In genomic region chr3:107863898-107864603, GRCm38 (mm10) we compare ENCODE assay signal across 8 mouse cellular contexts. TPM values are rescaled to one million over a fixed set of nuclear protein-coding genes. Genes with fewer than 3 reads are reported as not detected.
DNase-seq lines count a peak whose midpoint lies in the region; ATAC-seq and TF ChIP-seq lines count a peak whose summit lies in the region.

No protein-coding gene starts in this region.

- WGBS in heart, embryonic 11.5 days (ENCODE audit: insufficient replicate concordance), result 6% methylated on average over 2 of the region's 2 CpGs
- 9% methylated on average over 2 of the region's 2 CpGs for WGBS in kidney, embryonic 15.5 days
- WGBS in limb, embryonic 15.5 days, result 11% methylated on average over 2 of the region's 2 CpGs
- WGBS in stomach, embryonic 14.5 days, result 13% methylated on average over 2 of the region's 2 CpGs

- ATAC-seq in CD4-positive, CD25-positive, alpha-beta regulatory T cell, adult 4 months, result peak; percentile 81
- ATAC-seq in erythroblast, adult 5-6 weeks (replicated peaks; ENCODE audit: low FRiP score, poor library complexity, severe bottlenecking), result peak; percentile 66; the same call in 1 of the 2 replicates
- 0 out of 2 replicates have a peak, but pooled peaks have one; percentile 49 for ATAC-seq in heart, embryonic 11.5 days (replicated peaks; ENCODE audit: insufficient number of reproducible peaks, low FRiP score, low TSS enrichment)
- ATAC-seq in kidney, embryonic 15.5 days (replicated peaks; ENCODE audit: low FRiP score), result peak; percentile 68
- ATAC-seq in limb, embryonic 15.5 days (ENCODE audit: insufficient number of reproducible peaks, low FRiP score, low TSS enrichment, low read depth), result peak; percentile 68
- peak; percentile 62 for ATAC-seq in stomach, embryonic 14.5 days (ENCODE audit: insufficient number of reproducible peaks, insufficient read depth, low FRiP score, low read depth)

- DNase-seq in brain, embryonic 14.5 days (ENCODE audit: low read depth), result peak; percentile 94
- DNase-seq in natural killer cell, adult 2 months (ENCODE audit: low spot score in 2 of 2), result peak; percentile 74 to 84

- no peak overlapping the region for H3K4me3 ChIP-seq in heart, embryonic 11.5 days (ENCODE audit: low read depth, low read length)
- H3K4me3 ChIP-seq in kidney, embryonic 15.5 days (replicated peaks), result no peak overlapping the region
- H3K4me3 ChIP-seq in limb, embryonic 15.5 days, result no peak overlapping the region
- no peak overlapping the region for H3K4me3 ChIP-seq in stomach, embryonic 14.5 days (ENCODE audit: low read depth, low read length)

- no peak for TF ChIP-seq POLR2A in brain, embryonic 14.5 days (IDR thresholded peaks at IDR 0.05; ENCODE audit: borderline replicate concordance, extremely low read depth, insufficient read depth, insufficient read length, poor library complexity, severe bottlenecking)

- no peak overlapping the region for H3K27ac ChIP-seq in heart, embryonic 11.5 days (ENCODE audit: low read depth, low read length)
- no peak overlapping the region for H3K27ac ChIP-seq in kidney, embryonic 15.5 days
- no peak overlapping the region for H3K27ac ChIP-seq in limb, embryonic 15.5 days
- peak overlapping the region; percentile 21; the same call in 1 of the 2 replicates for H3K27ac ChIP-seq in stomach, embryonic 14.5 days (ENCODE audit: low read length)

- no peaks in the 10 kb centered on the region for H3K9me3 ChIP-seq in heart, embryonic 11.5 days (replicated peaks; ENCODE audit: control insufficient read depth, low read length)
- no peaks in the 10 kb centered on the region for H3K9me3 ChIP-seq in kidney, embryonic 15.5 days (replicated peaks)
- H3K9me3 ChIP-seq in limb, embryonic 15.5 days, result no peaks in the 10 kb centered on the region
- H3K9me3 ChIP-seq in stomach, embryonic 14.5 days (ENCODE audit: control insufficient read depth, low read depth, low read length), result no peaks in the 10 kb centered on the region

- no peaks in the 10 kb centered on the region for H3K4me1 ChIP-seq in heart, embryonic 11.5 days (ENCODE audit: control insufficient read depth, insufficient read depth, low read length)
- peaks cover 9% of the 10 kb centered on the region for H3K4me1 ChIP-seq in kidney, embryonic 15.5 days
- H3K4me1 ChIP-seq in limb, embryonic 15.5 days, result peaks cover 8% of the 10 kb centered on the region
- peaks cover 6% of the 10 kb centered on the region; the same call in 1 of the 2 replicates for H3K4me1 ChIP-seq in stomach, embryonic 14.5 days (ENCODE audit: control insufficient read depth, insufficient read depth, low read length)

- H3K36me3 ChIP-seq in heart, embryonic 11.5 days (ENCODE audit: control insufficient read depth, insufficient read depth, low read length), result no peaks in the 10 kb centered on the region
- H3K36me3 ChIP-seq in kidney, embryonic 15.5 days, result no peaks in the 10 kb centered on the region
- no peaks in the 10 kb centered on the region for H3K36me3 ChIP-seq in limb, embryonic 15.5 days
- H3K36me3 ChIP-seq in stomach, embryonic 14.5 days (ENCODE audit: control insufficient read depth, insufficient read depth, low read length), result no peaks in the 10 kb centered on the region

- H3K4me2 ChIP-seq in heart, embryonic 11.5 days, result no peak overlapping the region
- no peak overlapping the region for H3K4me2 ChIP-seq in kidney, embryonic 15.5 days
- H3K4me2 ChIP-seq in limb, embryonic 15.5 days, result no peak overlapping the region
- H3K4me2 ChIP-seq in stomach, embryonic 14.5 days (replicated peaks; ENCODE audit: low read depth, low read length), result no peak overlapping the region

- H3K27me3 ChIP-seq in heart, embryonic 11.5 days (ENCODE audit: control insufficient read depth, insufficient read depth, low read length), result no peaks in the 10 kb centered on the region
- 0 out of 2 replicates have a peak, but pooled peaks cover 4% of the 10 kb centered on the region for H3K27me3 ChIP-seq in kidney, embryonic 15.5 days
- H3K27me3 ChIP-seq in limb, embryonic 15.5 days, result no peaks in the 10 kb centered on the region; the same call in 1 of the 2 replicates
- no peaks in the 10 kb centered on the region for H3K27me3 ChIP-seq in stomach, embryonic 14.5 days (ENCODE audit: control insufficient read depth, insufficient read depth, low read length)

- peak; percentile 88 for TF ChIP-seq CTCF in brain, embryonic 14.5 days (IDR thresholded peaks at IDR 0.05; ENCODE audit: borderline replicate concordance, extremely low read depth, insufficient read depth, insufficient read length)

- H3K9ac ChIP-seq in heart, embryonic 11.5 days (ENCODE audit: low read depth, low read length), result no peak overlapping the region
- no peak overlapping the region for H3K9ac ChIP-seq in kidney, embryonic 15.5 days
- H3K9ac ChIP-seq in limb, embryonic 15.5 days, result no peak overlapping the region
- no peak overlapping the region for H3K9ac ChIP-seq in stomach, embryonic 14.5 days (replicated peaks; ENCODE audit: low read depth, low read length)

RNA-seq across cellular contexts. Expression of gene Eps8l3, which starts 13.0 kb away (rescaled TPM):
- not detected for polyA plus RNA-seq in CD4-positive, CD25-positive, alpha-beta regulatory T cell, adult 4 months (2017; shearing (Covaris generic))
- polyA plus RNA-seq in brain, embryonic 14.5 days (2012; rRNA removed), result not detected in 2 replicates
- total RNA-seq in erythroblast, adult 5-6 weeks (2015; ENCODE audit: low replicate concordance), result 1.5 TPM in 1 of 2 replicates, not detected in the other
- total RNA-seq in erythroblast, adult 5-6 weeks (2017; ENCODE audit: low replicate concordance), result not detected in 2 replicates
- polyA plus RNA-seq in heart, embryonic 11.5 days (2014; fragmentation: Nextera tagmentation; extraction: Ambion mirVana), result not detected in 2 replicates
- polyA plus RNA-seq in kidney, embryonic 15.5 days (2015; fragmentation: Nextera tagmentation; extraction: Ambion mirVana), result 0.73 TPM in 1 of 2 replicates, not detected in the other
- not detected in 2 replicates for polyA plus RNA-seq in limb, embryonic 15.5 days (2015; fragmentation: Nextera tagmentation; extraction: Ambion mirVana)
- polyA plus RNA-seq in stomach, embryonic 14.5 days (2014; fragmentation: Nextera tagmentation; extraction: Ambion mirVana), result 7.0 and 7.2 TPM in 2 replicates

RNA-seq across cellular contexts. Expression of gene Gstm5, which starts 31.6 kb away (rescaled TPM):
- 1 to 10 TPM in 1 of 2 experiments, not detected in 1; 1.4 TPM for polyA plus RNA-seq in CD4-positive, CD25-positive, alpha-beta regulatory T cell, adult 4 months (2017; shearing (Covaris generic))
- polyA plus RNA-seq in brain, embryonic 14.5 days (2012; rRNA removed), result 145 and 147 TPM in 2 replicates
- 17.9 and 33.9 TPM in 2 replicates for total RNA-seq in erythroblast, adult 5-6 weeks (2015; ENCODE audit: low replicate concordance)
- total RNA-seq in erythroblast, adult 5-6 weeks (2017; ENCODE audit: low replicate concordance), result 8.2 and 22.6 TPM in 2 replicates
- polyA plus RNA-seq in heart, embryonic 11.5 days (2014; fragmentation: Nextera tagmentation; extraction: Ambion mirVana), result 131 TPM in 2 replicates
- polyA plus RNA-seq in kidney, embryonic 15.5 days (2015; fragmentation: Nextera tagmentation; extraction: Ambion mirVana), result 162 and 169 TPM in 2 replicates
- polyA plus RNA-seq in limb, embryonic 15.5 days (2015; fragmentation: Nextera tagmentation; extraction: Ambion mirVana), result 168 and 185 TPM in 2 replicates
- 166 and 173 TPM in 2 replicates for polyA plus RNA-seq in stomach, embryonic 14.5 days (2014; fragmentation: Nextera tagmentation; extraction: Ambion mirVana)

Comparison
In these comparisons a context has a peak if more than half of its experiments do, and no peak if none do; other contexts are left out.
1. RNA of gene Gstm5, which starts 31.6 kb away (polyA plus RNA-seq): 168 to 185 TPM in limb, embryonic 15.5 days, 162 to 169 TPM in kidney, embryonic 15.5 days, 166 to 173 TPM in stomach, embryonic 14.5 days, 145 to 147 TPM in brain, embryonic 14.5 days and 131 TPM in heart, embryonic 11.5 days; 1.4 TPM in CD4-positive, CD25-positive, alpha-beta regulatory T cell, adult 4 months; every median in the first group is over 10 times any median in the second.
2. Peak in every context shown above with its lines, with median percentiles within 50 percentile points of each other: ATAC-seq.